Mouse (Mus musculus) kidney, adult 2 months (tissue): ENCODE measurements around the gene Iah1.

Experiments used
- CTCF ChIP-seq: fragments of 200-500 bp; conservative IDR thresholded peaks from 2 replicates; pipeline ENCODE4 v1.5.1; 2011; ENCODE audit warnings: low read depth, mild to moderate bottlenecking, control low read depth, low read length, moderate library complexity, mixed read lengths; ENCODE audit not compliant: insufficient read depth, insufficient read length
- POLR2A ChIP-seq: fragments of 200-500 bp; IDR thresholded peaks from one replicate; pipeline ENCODE4 v1.6.1; 2011; ENCODE audit warnings: low read depth, low read length, control low read depth

DNA sequence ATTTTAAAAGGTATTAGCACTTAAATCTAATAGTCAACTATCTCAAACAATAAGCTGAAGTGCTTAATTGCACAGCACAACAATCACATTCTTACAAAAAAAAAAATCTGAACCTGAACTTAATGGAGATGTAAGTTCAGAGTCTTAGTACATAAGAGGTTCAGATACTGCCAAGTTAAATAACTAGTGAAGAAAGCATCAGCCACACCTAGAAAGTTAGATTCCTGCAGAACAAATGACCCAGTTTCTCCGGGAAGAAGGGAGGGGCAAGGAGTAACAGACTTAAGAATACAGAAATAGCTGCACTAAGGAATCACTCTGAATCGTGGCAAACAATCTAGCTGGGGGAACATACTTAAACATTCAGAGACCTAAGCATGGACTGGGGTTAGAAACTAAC lies 46.5 kb downstream of the Iah1 start:
- TF ChIP-seq POLR2A = no peak
- TF ChIP-seq CTCF = no peak
